Comparison of ENCODE assay signal across 15 mouse cellular contexts in the genomic region with DNA sequence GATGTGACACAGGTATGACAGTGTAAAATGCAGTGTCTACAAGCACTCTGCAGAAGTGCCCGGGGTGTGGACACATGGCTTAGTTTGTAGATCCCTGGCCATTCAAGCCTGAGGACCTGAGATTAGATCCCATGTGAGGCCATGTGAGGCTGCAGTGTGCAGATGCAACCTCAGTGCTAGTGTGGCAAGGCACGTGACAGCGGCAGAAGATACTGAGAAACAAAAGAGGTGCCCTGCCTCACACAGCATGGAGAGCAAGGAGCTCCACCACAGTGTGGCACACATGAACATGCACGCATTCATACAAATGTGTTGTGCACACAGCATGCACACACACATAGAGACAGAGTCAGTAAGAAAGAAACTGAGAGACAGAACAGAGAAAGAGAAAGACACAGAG. TPM values are rescaled to one million over a fixed set of nuclear protein-coding genes. Genes with fewer than 3 reads are reported as not detected.
A peak's percentile ranks its signal among the peaks of the same experiment; 100 is the strongest.
DNase-seq lines count a peak whose midpoint lies in the region; TF ChIP-seq lines count a peak whose summit lies in the region.
"Not testable (repeated sequence)": the region's sequence is repeated elsewhere in the genome, so short reads cannot be mapped to it uniquely, and the experiment has no call there.
"Had no signal": no experiment of that assay in that cellular context is flagged by ENCODE, and none has a peak within 500 bp of the region (broad histone marks: within the 10 kb centered on the region; RNA-seq: fewer than 3 reads in every experiment).

No protein-coding gene starts in this region.

- peak overlapping the region; percentile 38 for H3K4me2 ChIP-seq in myocyte (ENCODE audit: low read depth)

- TF ChIP-seq CTCF in thymus, adult 2 months (IDR thresholded peaks at IDR 0.05; ENCODE audit: borderline replicate concordance, control insufficient read depth, extremely low read depth, insufficient read depth, low read length, poor library complexity) = not testable (repeated sequence)

- not testable (repeated sequence) for H3K36me3 ChIP-seq in myocyte (ENCODE audit: control insufficient read depth, insufficient read depth); thymus, adult 2 months (ENCODE audit: control insufficient read depth, insufficient read depth, low read length)

- H3K79me2 ChIP-seq in myocyte (ENCODE audit: control insufficient read depth, insufficient read depth) = not testable (repeated sequence)

- not testable (repeated sequence) for H3K4me3 ChIP-seq in myocyte; thymus, adult 2 months (ENCODE audit: control insufficient read depth, insufficient read depth, low read length)

- H3K27ac ChIP-seq in thymus, adult 2 months (ENCODE audit: control insufficient read depth, insufficient read depth, low read length) = peak overlapping the region; percentile 80

- peak; percentile 15 for DNase-seq in CD4-positive, CD25-positive, alpha-beta regulatory T cell, adult 2 months (ENCODE audit: low read depth, low spot score)
- DNase-seq in adrenal gland, adult 2 months = peak; percentile 18
- peak; percentile 80 for DNase-seq in heart, adult 11 months
- peak; percentile 37 for DNase-seq in thymus, adult 2 months
- peak; percentile 44 for DNase-seq in thymus, postnatal 25 days
- peak; percentile 49 for DNase-seq in thymus, postnatal 4 days

- not testable (repeated sequence) for H3K27me3 ChIP-seq in myocyte (ENCODE audit: control insufficient read depth, insufficient read depth, insufficient read length); thymus, adult 2 months (ENCODE audit: control insufficient read depth, insufficient read depth, low read length)

- peaks cover 28% of the 10 kb centered on the region for H3K4me1 ChIP-seq in thymus, adult 2 months (replicated peaks; ENCODE audit: control insufficient read depth, insufficient read depth, low read length)

- TF ChIP-seq POLR2A in myocyte (IDR thresholded peaks at IDR 0.05; ENCODE audit: insufficient read length, low read depth); thymus, adult 2 months (IDR thresholded peaks at IDR 0.05; ENCODE audit: control insufficient read depth, extremely low read depth, insufficient read depth, low read length, poor library complexity): not testable (repeated sequence)

- H3ac ChIP-seq in myocyte (ENCODE audit: control insufficient read depth, insufficient read length) = not testable (repeated sequence)

- 72% methylated on average over 4 of the region's 4 CpGs for WGBS in thymus, adult 2 months

RNA-seq across cellular contexts. Expression of a gene that starts 12.2 kb away (rescaled TPM):
- total RNA-seq in adrenal gland, adult 2 months (2021) = 10 to 100 TPM; 15.0 to 19.5 TPM
- polyA plus RNA-seq in adrenal gland, adult 2 months (2012; rRNA removed) = 1.4 and 1.5 TPM in 2 replicates
- polyA plus RNA-seq in myocyte (2012; fragmentation: generic; extraction: Trizol) = 0.05 TPM
- 19.5 and 20.7 TPM in 2 replicates for polyA plus RNA-seq in thymus, adult 2 months (2012; rRNA removed)
- polyA plus RNA-seq: G1E had no signal

RNA-seq across cellular contexts. Expression of a gene that starts 12.2 kb away (rescaled TPM):
- total RNA-seq in adrenal gland, adult 2 months (2021) = under 1 TPM in 1 of 2 experiments, not detected in 1; 0.07 TPM
- polyA plus RNA-seq in adrenal gland, adult 2 months (2012; rRNA removed) = 1.6 and 2.3 TPM in 2 replicates
- 0.68 TPM for polyA plus RNA-seq in myocyte (2012; fragmentation: generic; extraction: Trizol)
- polyA plus RNA-seq in thymus, adult 2 months (2012; rRNA removed) = 7.9 and 8.4 TPM in 2 replicates
- total RNA-seq: adrenal gland, postnatal 36 days; forebrain, postnatal 0 days had no signal
- polyA plus RNA-seq: C2C12; embryonic facial prominence, embryonic 10.5 days; embryonic facial prominence, embryonic 12.5 days; forebrain, embryonic 11.5 days; forebrain, embryonic 15.5 days; forebrain, postnatal 0 days; G1E had no signal

Comparison
In these comparisons a context has a peak if more than half of its experiments do, and no peak if none do; other contexts are left out.
1. DNase-seq: peak in every context shown above with its lines; median percentile 80 in heart, adult 11 months; 49 in thymus, postnatal 4 days; 44 in thymus, postnatal 25 days; 37 in thymus, adult 2 months; 18 in adrenal gland, adult 2 months; 15 in CD4-positive, CD25-positive, alpha-beta regulatory T cell, adult 2 months.